Mouse (Mus musculus) neural tube, embryonic 11.5 days (tissue): ENCODE results near the gene Ttc1. TPM values are rescaled to one million over a fixed set of nuclear protein-coding genes. Genes with fewer than 3 reads are reported as not detected.

ENCODE experiments used
- ATAC-seq: fragments of 200-750 bp; cut with Nextera tagmentation; 2 replicates; pipeline ENCODE4 v1.8.0; 2017; ENCODE audit warnings: moderate number of reproducible peaks, mild to moderate bottlenecking, moderate TSS enrichment, moderate library complexity; ENCODE audit not compliant: insufficient read depth, low FRiP score, low TSS enrichment
- DNase-seq: peaks from one replicate; pipeline ENCODE4 v3.0.0-alpha.2; 2015; ENCODE audit warnings: low spot score
- H3K27ac ChIP-seq: fragments of 300-500 bp; sonication (generic); 2 replicates; pipeline ENCODE4 v1.5.1; 2014; ENCODE audit warnings: low read depth, mild to moderate bottlenecking, low read length
- H3K27me3 ChIP-seq: fragments of 300-500 bp; sonication (generic); 2 replicates; pipeline ENCODE4 v1.6.1; 2014; ENCODE audit warnings: mild to moderate bottlenecking, low read length, mixed read lengths; ENCODE audit not compliant: control insufficient read depth, insufficient read depth
- H3K36me3 ChIP-seq: fragments of 300-500 bp; sonication (generic); 2 replicates; pipeline ENCODE4 v1.6.1; 2014; ENCODE audit warnings: mild to moderate bottlenecking, low read length, moderate library complexity, mixed read lengths; ENCODE audit not compliant: control insufficient read depth, insufficient read depth
- H3K4me1 ChIP-seq: fragments of 300-500 bp; sonication (generic); 2 replicates; pipeline ENCODE4 v1.6.1; 2014; ENCODE audit warnings: low read length, mixed read lengths; ENCODE audit not compliant: control insufficient read depth, insufficient read depth
- H3K4me2 ChIP-seq: fragments of 300-500 bp; sonication (generic); 2 replicates; pipeline ENCODE4 v1.6.1; 2014; ENCODE audit warnings: low read depth, mild to moderate bottlenecking, moderate library complexity
- H3K4me3 ChIP-seq: fragments of 300-500 bp; sonication (generic); 2 replicates; pipeline ENCODE4 v1.5.1; 2014; ENCODE audit warnings: low read depth, low read length
- H3K9ac ChIP-seq: fragments of 300-500 bp; sonication (generic); 2 replicates; pipeline ENCODE4 v1.6.1; 2014; ENCODE audit warnings: mild to moderate bottlenecking, low read length
- H3K9me3 ChIP-seq: fragments of 300-500 bp; sonication (generic); 2 replicates; pipeline ENCODE4 v1.6.1; 2016; ENCODE audit warnings: low read length; ENCODE audit not compliant: control insufficient read depth
- WGBS: fragments of 180-500 bp; shearing (Covaris S2); extraction: QIAGEN DNeasy Blood & Tissue Kit; methylation state at CpG from one replicate; pipeline ENCODE4 v1.1.7; 2014; 5-methylcytosine and 5-hydroxymethylcytosine counted together
- polyA plus RNA-seq: library from polyadenylated mRNA; unstranded; fragments of >200 nt; fragmentation: Nextera tagmentation; extraction: Ambion mirVana; gene quantifications from 2 replicates; pipeline ENCODE4 v1.2.1, GENCODE M21; 2014

The Ttc1 gene
- polyA plus RNA-seq: 88.0 and 89.2 TPM in 2 replicates

- Histone ChIP-seq H3K27me3 (no peaks in the 10 kb centered on the region), H3K4me1 (no peaks in the 10 kb centered on the region), H3K36me3 (peaks cover 5% of the 10 kb centered on the region; the same call in 1 of the 2 replicates), H3K9ac (peak within 1 kb of the TSS; percentile 71), H3K4me3 (peak within 1 kb of the TSS; percentile 80), H3K9me3 (no peaks in the 10 kb centered on the region), H3K27ac (peak within 1 kb of the TSS; percentile 0; the same call in 1 of the 2 replicates), H3K4me2 (peak within 1 kb of the TSS; percentile 87)
- 4% methylated on average over 47 of the region's 47 CpGs for WGBS
- peak; percentile 100 for ATAC-seq
- peak; percentile 95 for DNase-seq
Observed at GRCm38 (mm10) chr11:43747233-43748226, at the start of gene Ttc1. TSS of gene Ttc1 (minus strand) at chr11:43748008.

DNA sequence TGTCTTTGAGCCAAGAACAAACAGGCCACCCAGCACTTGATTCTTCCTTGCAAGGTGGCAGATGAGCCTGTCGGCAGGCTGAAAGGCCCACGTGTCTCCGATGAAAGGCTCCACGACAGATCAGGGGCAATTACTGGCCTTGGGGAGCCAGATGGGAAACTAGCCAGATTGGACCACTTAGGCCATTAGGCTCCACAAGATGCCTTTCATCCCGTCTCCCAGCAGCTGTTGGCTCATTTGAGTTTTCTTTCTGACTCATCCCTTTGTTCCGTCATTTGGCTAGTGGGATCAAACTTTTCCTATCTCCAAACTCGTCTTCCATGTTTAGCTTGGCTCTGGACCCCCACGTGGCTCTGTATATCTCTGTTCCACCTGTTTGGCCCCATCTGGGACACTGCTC, 48.2 kb upstream of the Ttc1 start:
- H3K9me3 ChIP-seq: no peaks in the 10 kb centered on the region
- H3K27ac ChIP-seq: no peak overlapping the region
- no peaks in the 10 kb centered on the region for H3K36me3 ChIP-seq
- 24% methylated on average over 8 of the region's 8 CpGs for WGBS
- ATAC-seq: no peak
- no peak overlapping the region for H3K4me3 ChIP-seq
- no peak for DNase-seq
- H3K4me1 ChIP-seq: no peaks in the 10 kb centered on the region
- H3K27me3 ChIP-seq: no peaks in the 10 kb centered on the region
- H3K4me2 ChIP-seq: no peak overlapping the region
- no peak overlapping the region for H3K9ac ChIP-seq

DNA sequence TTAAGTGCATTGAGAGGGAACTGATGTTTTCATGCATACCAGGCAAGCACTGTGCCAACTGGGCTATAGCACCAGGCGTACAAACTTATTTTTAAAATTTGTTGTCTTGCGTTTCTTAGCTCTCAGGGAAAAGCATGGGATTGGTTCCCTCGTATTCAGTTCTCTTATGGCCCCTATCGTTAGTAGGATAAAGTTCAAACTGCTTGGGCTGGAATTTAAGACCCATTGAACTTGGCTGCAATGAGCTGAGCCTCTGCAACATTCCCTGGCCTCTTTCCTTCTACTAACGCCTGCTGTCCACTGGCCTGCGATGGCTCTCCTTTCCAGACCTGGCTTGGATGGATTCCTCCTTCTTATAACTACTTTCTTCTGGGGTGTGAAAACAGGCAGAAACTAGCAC, 42.6 kb upstream of the Ttc1 start:
- 85% methylated on average over 6 of the region's 6 CpGs for WGBS
- Histone ChIP-seq H3K27ac (no peak overlapping the region), H3K4me1 (no peaks in the 10 kb centered on the region), H3K9me3 (no peaks in the 10 kb centered on the region), H3K27me3 (no peaks in the 10 kb centered on the region), H3K9ac (no peak overlapping the region), H3K4me3 (no peak overlapping the region), H3K4me2 (no peak overlapping the region), H3K36me3 (no peaks in the 10 kb centered on the region)
- no peak for DNase-seq
- no peak for ATAC-seq

- no peak overlapping the region for H3K9ac ChIP-seq
- no peaks in the 10 kb centered on the region for H3K36me3 ChIP-seq
- H3K4me2 ChIP-seq: no peak overlapping the region
- no peak overlapping the region for H3K27ac ChIP-seq
- ATAC-seq: peak; percentile 65; the same call in 1 of the 2 replicates
- H3K9me3 ChIP-seq: no peaks in the 10 kb centered on the region
- no peak overlapping the region for H3K4me3 ChIP-seq
- peak; percentile 78 for DNase-seq
- no peaks in the 10 kb centered on the region for H3K27me3 ChIP-seq
- H3K4me1 ChIP-seq: no peaks in the 10 kb centered on the region
- 16% methylated on average over 2 of the region's 2 CpGs for WGBS
Observed at GRCm38 (mm10) chr11:43783772-43784171, 36.0 kb upstream of the Ttc1 start.

DNA sequence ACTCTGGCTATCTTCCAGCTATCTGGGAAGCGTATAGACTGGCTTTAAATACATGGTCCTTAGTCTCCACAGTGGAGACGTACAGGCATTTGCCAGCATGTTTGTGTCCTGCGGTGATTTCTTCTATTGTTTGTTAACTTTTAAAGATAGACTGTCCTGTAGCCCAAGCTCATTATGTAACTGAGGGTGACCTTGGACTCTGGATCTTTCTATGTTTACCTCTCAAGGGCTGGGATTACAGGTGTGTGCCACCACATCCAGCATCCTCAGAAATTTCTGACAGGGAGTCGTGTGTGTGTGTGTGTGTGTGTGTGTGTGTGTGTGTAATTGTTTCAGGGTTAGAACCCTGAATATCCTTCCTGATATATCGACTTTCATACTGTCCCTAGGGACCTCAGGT, 35.3 kb upstream of the Ttc1 start:
- no peaks in the 10 kb centered on the region for H3K9me3 ChIP-seq
- DNase-seq (no peak), ATAC-seq (no peak)
- no peaks in the 10 kb centered on the region for H3K4me1 ChIP-seq
- no peaks in the 10 kb centered on the region for H3K27me3 ChIP-seq
- no peak overlapping the region for H3K9ac ChIP-seq
- no peaks in the 10 kb centered on the region for H3K36me3 ChIP-seq
- no peak overlapping the region for H3K4me3 ChIP-seq
- no peak overlapping the region for H3K4me2 ChIP-seq
- WGBS: 81% methylated on average over 5 of the region's 5 CpGs
- H3K27ac ChIP-seq: no peak overlapping the region

DNA sequence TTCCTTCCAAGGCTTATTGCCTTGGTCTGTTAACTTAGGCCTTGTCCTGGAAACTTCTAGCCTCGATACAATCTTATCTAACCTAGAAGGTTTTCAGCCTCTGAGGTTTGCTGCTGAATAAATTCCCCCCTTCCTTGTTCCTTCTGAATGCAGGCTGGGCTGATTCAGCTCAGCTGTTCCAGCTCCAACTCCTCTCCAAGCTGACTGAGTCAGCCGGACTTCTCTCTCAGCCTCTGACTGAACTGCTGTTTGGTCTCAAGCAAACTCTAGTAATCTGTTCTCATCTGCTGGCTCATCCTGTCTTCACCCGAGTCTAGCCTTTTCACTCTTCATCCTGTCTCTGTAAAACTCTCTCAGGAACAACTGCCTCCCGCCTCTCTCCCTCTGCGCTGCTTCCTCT, 31.7 kb upstream of the Ttc1 start:
- Histone ChIP-seq H3K9me3 (no peaks in the 10 kb centered on the region), H3K27ac (no peak overlapping the region), H3K27me3 (0 out of 2 replicates have a peak, but pooled peaks cover 6% of the 10 kb centered on the region), H3K36me3 (no peaks in the 10 kb centered on the region), H3K4me3 (no peak overlapping the region), H3K4me2 (no peak overlapping the region), H3K4me1 (no peaks in the 10 kb centered on the region), H3K9ac (no peak overlapping the region)
- ATAC-seq (no peak), DNase-seq (no peak)
- WGBS: 80% methylated on average over 5 of the region's 5 CpGs

DNA sequence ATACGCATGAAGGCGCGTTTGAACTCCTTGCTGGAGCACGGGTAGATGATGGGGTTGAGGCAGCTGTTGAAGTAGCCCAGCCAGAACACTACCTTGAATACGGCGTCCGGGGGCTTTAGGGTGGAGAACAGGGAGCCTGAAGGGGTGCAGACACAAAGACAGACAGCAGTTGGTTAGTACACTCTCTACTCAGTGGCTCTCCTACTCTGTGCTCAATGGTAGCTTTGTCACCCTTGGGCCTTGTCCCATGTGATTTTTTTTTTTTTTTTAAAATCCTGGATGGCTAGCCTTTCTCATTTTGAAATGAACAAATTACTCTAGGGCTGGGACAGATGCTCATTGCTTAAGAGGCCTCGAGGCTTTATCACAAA, 28.5 kb upstream of the Ttc1 start:
- Histone ChIP-seq H3K27me3 (0 out of 2 replicates have a peak, but pooled peaks cover 6% of the 10 kb centered on the region), H3K9me3 (no peaks in the 10 kb centered on the region), H3K9ac (no peak overlapping the region; the same call in 1 of the 2 replicates), H3K4me1 (no peaks in the 10 kb centered on the region), H3K4me2 (peak overlapping the region; percentile 74), H3K36me3 (no peaks in the 10 kb centered on the region), H3K4me3 (peak overlapping the region; percentile 42), H3K27ac (no peak overlapping the region)
- ATAC-seq (peak; percentile 58), DNase-seq (no peak)
- WGBS: 16% methylated on average over 8 of the region's 8 CpGs

GRCm38 (mm10) chr11:43775469-43776323, 27.9 kb upstream of the Ttc1 start:
- peak; percentile 66 for DNase-seq

More at GRCm38 (mm10) chr11:43775469-43776323, 27.9 kb upstream of the Ttc1 start:
- H3K27me3 ChIP-seq: 0 out of 2 replicates have a peak, but pooled peaks cover 6% of the 10 kb centered on the region
- 13% methylated on average over 63 of the region's 63 CpGs for WGBS
- no peaks in the 10 kb centered on the region for H3K4me1 ChIP-seq
- peak overlapping the region; percentile 53 for H3K9ac ChIP-seq
- peak; percentile 66 for ATAC-seq
- peak overlapping the region; percentile 42 for H3K4me3 ChIP-seq
- no peaks in the 10 kb centered on the region for H3K9me3 ChIP-seq
- H3K36me3 ChIP-seq: no peaks in the 10 kb centered on the region
- H3K27ac ChIP-seq: no peak overlapping the region
- peak overlapping the region; percentile 74 for H3K4me2 ChIP-seq
